Mouse (Mus musculus) intestine, embryonic 14.5 days (tissue): ENCODE data around the gene Gipc3. TPM values are rescaled to one million over a fixed set of nuclear protein-coding genes. Genes with fewer than 3 reads are reported as not detected.

Source experiments
- ATAC-seq: fragments of 200-750 bp; cut with Nextera tagmentation; replicated peaks from 2 replicates; pipeline ENCODE4 v1.8.0; 2017; ENCODE audit warnings: low read depth, moderate number of reproducible peaks, moderate TSS enrichment, moderate library complexity; ENCODE audit not compliant: low FRiP score, low TSS enrichment
- DNase-seq: peaks from one replicate; pipeline ENCODE4 v3.0.0-alpha.2; 2018; ENCODE audit warnings: low spot score
- H3K27ac ChIP-seq: fragments of 300-500 bp; sonication (generic); 2 replicates; pipeline ENCODE4 v1.5.1; 2014; ENCODE audit warnings: low read depth, mild to moderate bottlenecking, control low read depth
- H3K27me3 ChIP-seq: fragments of 300-500 bp; sonication (generic); replicated peaks from 2 replicates; pipeline ENCODE4 v1.6.1; 2014; ENCODE audit warnings: low read length, control low read depth; ENCODE audit not compliant: control insufficient read depth, insufficient read depth
- H3K36me3 ChIP-seq: fragments of 300-500 bp; sonication (generic); 2 replicates; pipeline ENCODE4 v1.6.1; 2014; ENCODE audit warnings: low read length, control low read depth; ENCODE audit not compliant: control insufficient read depth, insufficient read depth
- H3K4me1 ChIP-seq: fragments of 300-500 bp; sonication (generic); replicated peaks from 2 replicates; pipeline ENCODE4 v1.6.1; 2014; ENCODE audit warnings: low read length, control low read depth, mixed read lengths; ENCODE audit not compliant: control insufficient read depth, insufficient read depth
- H3K4me2 ChIP-seq: fragments of 300-500 bp; sonication (generic); 2 replicates; pipeline ENCODE4 v1.6.1; 2014; ENCODE audit warnings: low read length
- H3K4me3 ChIP-seq: fragments of 300-500 bp; sonication (generic); 2 replicates; pipeline ENCODE4 v1.5.1; 2014; ENCODE audit warnings: low read depth, low read length, control low read depth, mixed read lengths
- H3K9ac ChIP-seq: fragments of 300-500 bp; sonication (generic); 2 replicates; pipeline ENCODE4 v1.6.1; 2014; ENCODE audit warnings: mild to moderate bottlenecking, low read length
- H3K9me3 ChIP-seq: fragments of 300-500 bp; sonication (generic); 2 replicates; pipeline ENCODE4 v1.6.1; 2016; ENCODE audit warnings: low read length, control low read depth; ENCODE audit not compliant: control insufficient read depth
- WGBS: fragments of 180-500 bp; shearing (Covaris S2); extraction: QIAGEN DNeasy Blood & Tissue Kit; methylation state at CpG from one replicate; pipeline ENCODE4 v1.1.7; 2014; 5-methylcytosine and 5-hydroxymethylcytosine counted together
- polyA plus RNA-seq: library from polyadenylated mRNA; unstranded; fragments of >200 nt; fragmentation: Nextera tagmentation; extraction: Ambion mirVana; gene quantifications from 2 replicates; pipeline ENCODE4 v1.2.1, GENCODE M21; 2014

The Gipc3 gene
- 0.07 and 0.11 TPM in 2 replicates for polyA plus RNA-seq

DNA sequence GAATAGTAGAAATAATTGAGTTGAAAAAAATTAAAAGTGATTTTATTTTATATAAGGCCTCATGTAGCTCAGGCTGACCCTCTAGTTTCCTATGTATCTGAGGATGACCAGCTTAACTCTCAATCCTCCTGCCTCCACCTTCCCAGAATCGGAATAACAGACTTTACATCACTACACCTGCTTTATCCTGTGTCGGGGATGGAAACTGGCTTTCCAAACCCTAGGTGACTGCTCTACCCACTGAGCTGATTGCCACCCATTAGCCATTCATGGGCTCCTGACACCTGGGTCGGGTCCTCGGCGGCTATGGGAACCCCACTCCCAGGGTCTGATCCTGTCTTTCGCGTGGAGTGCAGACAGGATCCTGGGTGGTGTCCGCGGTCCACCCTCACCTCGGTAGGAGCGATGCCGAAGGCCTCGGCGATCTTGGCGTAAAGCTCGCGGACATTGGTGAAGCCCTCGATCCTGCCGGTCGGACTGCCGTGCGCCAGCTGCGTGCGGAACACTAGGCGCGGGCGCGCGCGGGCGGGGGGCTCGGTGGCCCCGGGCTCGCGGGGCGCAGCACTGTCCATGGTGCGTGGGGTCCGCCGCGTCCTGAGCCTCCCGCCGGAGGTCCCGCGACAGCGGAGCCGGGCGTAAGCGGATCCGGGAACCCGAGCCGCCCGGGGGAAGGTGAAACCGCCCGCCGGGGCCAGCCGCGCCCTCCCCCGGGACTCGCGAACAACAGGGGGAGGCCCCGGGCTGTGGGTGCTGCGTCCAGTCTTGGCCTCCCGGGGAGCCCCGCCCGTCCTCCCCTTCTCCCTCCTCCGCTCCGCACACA lies at the start of gene Gipc3:
Gene Gipc3, minus strand, starts transcription at position 581 of the 820 bp plus-strand sequence.
- no peak within 1 kb of the TSS for H3K27ac ChIP-seq
- H3K4me1 ChIP-seq: peaks cover 22% of the 10 kb centered on the region
- peak within 1 kb of the TSS; percentile 48 for H3K9ac ChIP-seq
- H3K4me3 ChIP-seq: peak within 1 kb of the TSS; percentile 44
- H3K9me3 ChIP-seq: no peaks in the 10 kb centered on the region
- H3K27me3 ChIP-seq: peaks cover 33% of the 10 kb centered on the region
- 4% methylated on average over 56 of the region's 67 CpGs for WGBS
- H3K36me3 ChIP-seq: peaks cover 6% of the 10 kb centered on the region
- H3K4me2 ChIP-seq: peak within 1 kb of the TSS; percentile 84
- ATAC-seq (no peak), DNase-seq (no peak)

GRCm38 (mm10) chr10:81392781-81393185 lies 49.7 kb upstream of the Gipc3 start, which contains the start of gene Smim24:
Smim24 (plus strand) TSS chr10:81393051.
- Histone ChIP-seq H3K27me3 (no peaks in the 10 kb centered on the region), H3K36me3 (peaks cover 21% of the 10 kb centered on the region), H3K4me2 (peak within 1 kb of the TSS; percentile 61), H3K4me1 (peaks cover 20% of the 10 kb centered on the region), H3K27ac (peak within 1 kb of the TSS; percentile 69), H3K9ac (peak within 1 kb of the TSS; percentile 40), H3K4me3 (peak within 1 kb of the TSS; percentile 34), H3K9me3 (no peaks in the 10 kb centered on the region)
- ATAC-seq: peak; percentile 59
- WGBS: 56% methylated on average over 14 of the region's 14 CpGs
- DNase-seq: no peak

GRCm38 (mm10) chr10:81392270-81392669 lies 49.2 kb upstream of the Gipc3 start:
- peaks cover 26% of the 10 kb centered on the region for H3K36me3 ChIP-seq
- peaks cover 20% of the 10 kb centered on the region for H3K4me1 ChIP-seq
- H3K27ac ChIP-seq: peak overlapping the region; percentile 69; the same call in 1 of the 2 replicates
- no peak overlapping the region for H3K4me3 ChIP-seq
- DNase-seq (no peak), ATAC-seq (peak; percentile 35)
- H3K9ac ChIP-seq: no peak overlapping the region
- no peaks in the 10 kb centered on the region for H3K9me3 ChIP-seq
- H3K27me3 ChIP-seq: no peaks in the 10 kb centered on the region
- H3K4me2 ChIP-seq: no peak overlapping the region
- 81% methylated on average over 6 of the region's 6 CpGs for WGBS

- Histone ChIP-seq H3K4me3 (no peak overlapping the region), H3K4me1 (peaks cover 23% of the 10 kb centered on the region), H3K27ac (no peak overlapping the region), H3K9ac (no peak overlapping the region), H3K9me3 (no peaks in the 10 kb centered on the region), H3K27me3 (no peaks in the 10 kb centered on the region), H3K36me3 (peaks cover 32% of the 10 kb centered on the region), H3K4me2 (no peak overlapping the region)
- ATAC-seq: no peak
- no peak for DNase-seq
- WGBS: 85% methylated on average over 13 of the region's 13 CpGs
Measured at GRCm38 (mm10) chr10:81390678-81390965, 47.6 kb upstream of the Gipc3 start.

- ATAC-seq (no peak), DNase-seq (peak; percentile 91)
- H3K27ac ChIP-seq: no peak overlapping the region
- H3K4me2 ChIP-seq: no peak overlapping the region
- H3K27me3 ChIP-seq: no peaks in the 10 kb centered on the region
- WGBS: 61% methylated on average over 23 of the region's 23 CpGs
- H3K4me3 ChIP-seq: no peak overlapping the region
- H3K4me1 ChIP-seq: peaks cover 29% of the 10 kb centered on the region
- peaks cover 32% of the 10 kb centered on the region for H3K36me3 ChIP-seq
- H3K9me3 ChIP-seq: no peaks in the 10 kb centered on the region
- H3K9ac ChIP-seq: no peak overlapping the region
Measured at GRCm38 (mm10) chr10:81389801-81390677, 47.0 kb upstream of the Gipc3 start.

GRCm38 (mm10) chr10:81389373-81389772 lies 46.3 kb upstream of the Gipc3 start:
- H3K36me3 ChIP-seq: peaks cover 32% of the 10 kb centered on the region
- no peaks in the 10 kb centered on the region for H3K9me3 ChIP-seq
- ATAC-seq (no peak), DNase-seq (no peak)
- H3K27me3 ChIP-seq: no peaks in the 10 kb centered on the region
- peaks cover 30% of the 10 kb centered on the region for H3K4me1 ChIP-seq
- no peak overlapping the region for H3K4me3 ChIP-seq
- no peak overlapping the region for H3K4me2 ChIP-seq
- WGBS: 55% methylated on average over 3 of the region's 3 CpGs
- no peak overlapping the region for H3K27ac ChIP-seq
- H3K9ac ChIP-seq: no peak overlapping the region

- no peak for ATAC-seq
- Histone ChIP-seq H3K4me1 (peaks cover 26% of the 10 kb centered on the region), H3K4me2 (no peak within 1 kb of the TSS), H3K27me3 (no peaks in the 10 kb centered on the region), H3K36me3 (peaks cover 32% of the 10 kb centered on the region), H3K9me3 (no peaks in the 10 kb centered on the region), H3K27ac (no peak within 1 kb of the TSS), H3K9ac (no peak within 1 kb of the TSS), H3K4me3 (no peak within 1 kb of the TSS)
- WGBS: 50% methylated on average over 5 of the region's 5 CpGs
- no peak for DNase-seq
Measured at GRCm38 (mm10) chr10:81388505-81389055, 45.5 kb upstream of the Gipc3 start, which contains the start of gene Gm48552. Gm48552 (plus strand) TSS chr10:81389005.

GRCm38 (mm10) chr10:81387716-81388115 lies 44.6 kb upstream of the Gipc3 start:
- no peak for ATAC-seq
- no peak overlapping the region for H3K27ac ChIP-seq
- WGBS: 94% methylated on average over 20 of the region's 20 CpGs

More at GRCm38 (mm10) chr10:81387716-81388115, 44.6 kb upstream of the Gipc3 start:
- H3K4me1 ChIP-seq: peaks cover 18% of the 10 kb centered on the region
- no peak overlapping the region for H3K4me2 ChIP-seq
- H3K9ac ChIP-seq: no peak overlapping the region
- H3K27me3 ChIP-seq: no peaks in the 10 kb centered on the region
- DNase-seq: no peak
- no peak overlapping the region for H3K4me3 ChIP-seq
- no peaks in the 10 kb centered on the region for H3K9me3 ChIP-seq
- peaks cover 32% of the 10 kb centered on the region for H3K36me3 ChIP-seq
